Mouse (Mus musculus) CH12.LX (cell line): Measurements from ENCODE around the gene Hist1h4f. TPM values are rescaled to one million over a fixed set of nuclear protein-coding genes. Genes with fewer than 3 reads are reported as not detected.

ENCODE experiments used
- DNase-seq: peaks from one replicate; pipeline ENCODE4 v3.0.0-alpha.2; 2013; ENCODE audit errors: extremely low read depth
- H3K27ac ChIP-seq: 2 replicates; pipeline ENCODE4 v1.5.1; 2012; ENCODE audit warnings: low read depth, mild to moderate bottlenecking, control low read depth, moderate library complexity; ENCODE audit not compliant: insufficient read depth
- H3K27me3 ChIP-seq: replicated peaks from 2 replicates; pipeline ENCODE3; 2012; ENCODE audit warnings: inconsistent platforms
- H3K36me3 ChIP-seq, 2 experiments: replicated peaks in 1 of 2; 2 replicates each; pipeline versions ENCODE3 to v1.6.1; 2012; ENCODE audit warnings: inconsistent platforms in 1 of 2, low read length in 1 of 2, mild to moderate bottlenecking in 1 of 2, mixed read lengths in 1 of 2, moderate library complexity in 1 of 2; ENCODE audit not compliant: control insufficient read depth in 1 of 2, insufficient read depth in 1 of 2
- H3K4me1 ChIP-seq, 2 experiments: 2 replicates each; pipeline ENCODE4 v1.6.1; 2012; ENCODE audit warnings: inconsistent platforms in 1 of 2, moderate library complexity in 1 of 2; ENCODE audit not compliant: insufficient read depth in 2 of 2, control insufficient read depth in 1 of 2
- H3K4me2 ChIP-seq: 2 replicates; pipeline ENCODE4 v1.6.1; 2012; ENCODE audit warnings: low read depth, mild to moderate bottlenecking, control low read depth; ENCODE audit not compliant: poor library complexity, insufficient read depth, severe bottlenecking
- H3K4me3 ChIP-seq, 3 experiments: fragments of 150-350 bp in 1 of 3; sonication (generic) in 1 of 3; replicated peaks in 1 of 3; 2 replicates each; pipeline versions ENCODE3 to v1.5.1; 2011 to 2012; ENCODE audit warnings: low read depth in 2 of 3, low read length in 2 of 3, mild to moderate bottlenecking in 2 of 3, moderate library complexity in 2 of 3, control low read depth in 1 of 3, improper control_type of control experiment in 1 of 3, inconsistent platforms in 1 of 3, mixed read lengths in 1 of 3; ENCODE audit not compliant: poor library complexity in 1 of 3
- H3K79me2 ChIP-seq: replicated peaks from 2 replicates; pipeline ENCODE4 v1.6.1; 2012; ENCODE audit warnings: mild to moderate bottlenecking, moderate library complexity; ENCODE audit not compliant: control insufficient read depth, poor library complexity, insufficient read depth, severe bottlenecking; ENCODE audit errors: extremely low read depth
- H3K9ac ChIP-seq: 2 replicates; pipeline ENCODE4 v1.6.1; 2012; ENCODE audit warnings: low read depth, mild to moderate bottlenecking, control low read depth, moderate library complexity; ENCODE audit not compliant: insufficient read depth
- H3K9me3 ChIP-seq: replicated peaks from 2 replicates; pipeline ENCODE3; 2012; ENCODE audit warnings: low read length, inconsistent platforms, mixed read lengths
- CHD1 ChIP-seq: IDR thresholded peaks from 2 replicates; pipeline ENCODE4 v1.6.1; 2012; ENCODE audit warnings: low read depth, low read length, improper control_type of control experiment, inconsistent platforms
- CHD2 ChIP-seq: IDR thresholded peaks from 2 replicates; pipeline ENCODE4 v1.6.1; 2011; ENCODE audit warnings: low read length, improper control_type of control experiment
- GABPA ChIP-seq: IDR thresholded peaks from 2 replicates; pipeline ENCODE4 v1.6.1; 2012; ENCODE audit warnings: low read depth, low read length, improper control_type of control experiment, inconsistent platforms; ENCODE audit not compliant: insufficient replicate concordance
- HCFC1 ChIP-seq: IDR thresholded peaks from 2 replicates; pipeline ENCODE4 v1.6.1; 2012; ENCODE audit warnings: low read depth, mild to moderate bottlenecking, inconsistent platforms, low read length, improper control_type of control experiment
- JUN ChIP-seq: IDR thresholded peaks from 2 replicates; pipeline ENCODE4 v1.6.1; 2011; ENCODE audit warnings: low read depth, mild to moderate bottlenecking, low read length, improper control_type of control experiment, moderate library complexity; ENCODE audit not compliant: insufficient read depth
- JUND ChIP-seq: conservative IDR thresholded peaks from 2 replicates; pipeline ENCODE4 v1.6.1; 2011; ENCODE audit warnings: low read depth, low read length, improper control_type of control experiment
- KAT2A ChIP-seq: IDR thresholded peaks from 2 replicates; pipeline ENCODE4 v1.6.1; 2012; ENCODE audit warnings: low read length, improper control_type of control experiment, inconsistent platforms; ENCODE audit not compliant: insufficient replicate concordance
- MYC ChIP-seq: IDR thresholded peaks from 2 replicates; pipeline ENCODE4 v1.6.1; 2011; ENCODE audit warnings: low read depth, mild to moderate bottlenecking, improper control_type of control experiment, low read length
- NRF1 ChIP-seq: IDR thresholded peaks from 2 replicates; pipeline ENCODE4 v1.6.1; 2014; ENCODE audit warnings: low read depth, mild to moderate bottlenecking, inconsistent platforms, low read length, improper control_type of control experiment, moderate library complexity
- POLR2A ChIP-seq: IDR thresholded peaks from 2 replicates; pipeline ENCODE4 v1.6.1; 2011; ENCODE audit warnings: low read depth, mild to moderate bottlenecking, improper control_type of control experiment, low read length
- POLR2AphosphoS2 ChIP-seq: IDR thresholded peaks from 2 replicates; pipeline ENCODE4 v1.6.1; 2011; ENCODE audit warnings: low read depth, low read length, improper control_type of control experiment
- RCOR1 ChIP-seq: conservative IDR thresholded peaks from 2 replicates; pipeline ENCODE4 v1.6.1; 2012; ENCODE audit warnings: low read depth, mild to moderate bottlenecking, inconsistent platforms, low read length, improper control_type of control experiment
- SIN3A ChIP-seq: IDR thresholded peaks from 2 replicates; pipeline ENCODE4 v1.6.1; 2012; ENCODE audit warnings: low read length, improper control_type of control experiment, inconsistent platforms
- SMC3 ChIP-seq: IDR thresholded peaks from 2 replicates; pipeline ENCODE4 v1.6.1; 2011; ENCODE audit warnings: low read depth, low read length, improper control_type of control experiment
- TBP ChIP-seq: conservative IDR thresholded peaks from 2 replicates; pipeline ENCODE4 v1.6.1; 2011; ENCODE audit warnings: low read depth, low read length, improper control_type of control experiment
- USF1 ChIP-seq: IDR thresholded peaks from 2 replicates; pipeline ENCODE4 v1.6.1; 2014; ENCODE audit warnings: low read depth, mild to moderate bottlenecking, inconsistent platforms, low read length, improper control_type of control experiment
- USF2 ChIP-seq: conservative IDR thresholded peaks from 2 replicates; pipeline ENCODE4 v1.6.1; 2011; ENCODE audit warnings: low read depth, low read length, improper control_type of control experiment
- ZMIZ1 ChIP-seq: IDR thresholded peaks from 2 replicates; pipeline ENCODE4 v1.6.1; 2012; ENCODE audit warnings: low read depth, mild to moderate bottlenecking, inconsistent platforms, low read length, improper control_type of control experiment
- ZNF384 ChIP-seq: IDR thresholded peaks from 2 replicates; pipeline ENCODE4 v1.6.1; 2012; ENCODE audit warnings: low read depth, low read length, improper control_type of control experiment, inconsistent platforms
- dilution Hi-C: fragments of 300-500 bp; cut with MboI; formaldehyde crosslinking; loops from 2 replicates; pipeline ENCODE4 v1.14.3; 2020; ENCODE audit warnings: low sequenced_read_pairs; ENCODE audit not compliant: extremely low pct_unique_long_range_greater_than_20kb, extremely low pct_ligation_motif_present
- in situ Hi-C: fragments of 300-500 bp; cut with MboI; formaldehyde crosslinking; loops from 3 replicates; pipeline ENCODE4 v1.14.3; 2019; ENCODE audit warnings: low sequenced_read_pairs, low pct_ligation_motif_present, low pct_unique_long_range_greater_than_20kb, mixed read lengths
- polyA plus RNA-seq: library from polyadenylated mRNA; unstranded; fragments of >175 nt; gene quantifications from 2 replicates; pipeline ENCODE4 v1.2.1, GENCODE M21; 2012; ENCODE audit warnings: low read depth; ENCODE audit not compliant: insufficient read length
- total RNA-seq, 2 experiments: library from RNA; depleted of rRNA; stranded (reverse); fragments of 300-350 nt in 1 of 2; fragments of >200 nt in 1 of 2; gene quantifications; 2 replicates each; pipeline ENCODE4 v1.2.3; 2012 to 2014

Gene Hist1h4f
- total and polyA plus RNA-seq, 3 experiments = 9.0 to 4,902 (median 27.1) TPM

DNA sequence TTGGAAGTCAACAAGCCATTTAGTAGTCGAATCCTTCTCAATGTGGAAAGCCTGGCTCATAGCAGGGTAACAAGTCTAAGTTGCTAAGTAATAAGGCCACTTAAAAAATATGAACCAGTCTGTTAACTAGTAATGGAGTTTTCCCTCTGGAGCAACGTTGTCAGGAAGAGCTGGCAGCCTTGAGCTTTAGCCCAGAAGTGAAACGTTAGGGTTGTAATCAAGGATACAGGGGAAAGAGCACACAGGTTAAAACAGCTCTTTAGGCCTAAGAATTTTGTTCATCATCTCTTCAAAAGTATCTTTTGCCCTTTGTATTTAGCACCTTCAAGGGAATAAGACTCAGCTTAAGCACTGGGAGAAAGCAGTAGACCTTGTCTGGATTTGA lies 695 bp downstream of the Hist1h4f start:
- no peaks in the 10 kb centered on the region for H3K36me3 ChIP-seq
- H3K4me3 ChIP-seq = peak overlapping the region; percentile 29 to 55 (median 30)
- H3K4me2 ChIP-seq = peak overlapping the region; percentile 84
- in situ Hi-C loops = loop anchor here (25.0 kb wide), 1 partner anchor 1813 kb away; the partner anchor contains the start of gene Hist1h4j
- no peaks in the 10 kb centered on the region for H3K79me2 ChIP-seq
- peaks cover 4 to 21% of the 10 kb centered on the region in 2 experiments; a peak in 3 of 4 replicates for H3K4me1 ChIP-seq
- peak overlapping the region; percentile 91 for H3K9ac ChIP-seq
- H3K27me3 ChIP-seq = no peaks in the 10 kb centered on the region
- peak overlapping the region; percentile 98 for H3K27ac ChIP-seq
- TF ChIP-seq POLR2AphosphoS2 (peak; percentile 100), TBP (peak; percentile 62; the same call in 1 of the 2 replicates), ZNF384 (no peak), NRF1 (no peak), POLR2A (peak; percentile 80; the same call in 1 of the 2 replicates), SIN3A (no peak; the same call in 1 of the 2 replicates), RCOR1 (peak; percentile 83; the same call in 1 of the 2 replicates), CHD1 (peak; percentile 90; the same call in 1 of the 2 replicates), HCFC1 (peak; percentile 38; the same call in 1 of the 2 replicates), MYC (peak; percentile 19; the same call in 1 of the 2 replicates), SMC3 (peak; percentile 26; the same call in 1 of the 2 replicates), CHD2 (peak; percentile 49)
- TF ChIP-seq, all 38 proteins: peak for 9
- no peaks in the 10 kb centered on the region for H3K9me3 ChIP-seq
- DNase-seq = peak; percentile 67
- dilution Hi-C loops = no loop called here

- no peak overlapping the region for H3K4me2 ChIP-seq
- H3K27me3 ChIP-seq = no peaks in the 10 kb centered on the region
- no peak overlapping the region for H3K9ac ChIP-seq
- H3K79me2 ChIP-seq = no peaks in the 10 kb centered on the region
- H3K4me3 ChIP-seq = no peak overlapping the region
- H3K36me3 ChIP-seq = no peaks in the 10 kb centered on the region
- peaks cover 0 to 6% of the 10 kb centered on the region in 2 experiments; a peak in 1 of 4 replicates for H3K4me1 ChIP-seq
- H3K27ac ChIP-seq = no peak overlapping the region
- TF ChIP-seq MYC (no peak), KAT2A (no peak), ZNF384 (no peak), POLR2A (no peak), GABPA (no peak), USF1 (no peak), CHD2 (no peak), USF2 (no peak), POLR2AphosphoS2 (no peak), NRF1 (no peak), ZMIZ1 (no peak), JUND (no peak), JUN (no peak)
- dilution Hi-C loops (no loop called here), in situ Hi-C loops (no loop called here)
- DNase-seq = no peak
- no peaks in the 10 kb centered on the region for H3K9me3 ChIP-seq
These were observed 4.8 kb downstream of the Hist1h4f start for GRCm38 (mm10) chr13:23546694-23547093.
